Mouse (Mus musculus): ENCODE results near the gene Zfp746. TPM values are rescaled to one million over a fixed set of nuclear protein-coding genes. Genes with fewer than 3 reads are reported as not detected.
"Not testable (repeated sequence)": the region's sequence is repeated elsewhere in the genome, so short reads cannot be mapped to it uniquely, and the experiment has no call there.

Zfp746 gene
- 23.4 and 24.9 TPM in 2 replicates for polyA plus RNA-seq (2014; fragmentation: Nextera tagmentation; extraction: Ambion mirVana)

GRCm38 (mm10) chr6:48086471-48086878 is at the start of gene Zfp746:
Gene Zfp746, minus strand, starts transcription at chr6:48086593.
- WGBS, result under 1% methylated on average over 43 of the region's 53 CpGs
- Histone ChIP-seq H3K9ac (ENCODE audit: low read length) (peak within 1 kb of the TSS; percentile 94), H3K4me3 (ENCODE audit: low read depth, low read length) (peak within 1 kb of the TSS; percentile 82), H3K9me3 (ENCODE audit: control insufficient read depth, low read length) (no peaks in the 10 kb centered on the region), H3K36me3 (ENCODE audit: control insufficient read depth, insufficient read depth, low read length) (peaks cover 6% of the 10 kb centered on the region), H3K27me3 (ENCODE audit: control insufficient read depth, insufficient read depth, low read length) (no peaks in the 10 kb centered on the region), H3K4me1 (replicated peaks; ENCODE audit: control insufficient read depth, insufficient read depth, low read length) (peaks cover 3% of the 10 kb centered on the region; the same call in 1 of the 2 replicates), H3K4me2 (ENCODE audit: low read depth, low read length, severe bottlenecking) (peak within 1 kb of the TSS; percentile 74), H3K27ac (ENCODE audit: low read depth, low read length) (peak within 1 kb of the TSS; percentile 76)
- DNase-seq (ENCODE audit: low spot score), result peak; percentile 97
- peak; percentile 95 for ATAC-seq (replicated peaks; ENCODE audit: low FRiP score)

- DNase-seq (ENCODE audit: low spot score), result peak; percentile 68
- not testable (repeated sequence) for H3K4me2 ChIP-seq (ENCODE audit: low read depth, low read length, severe bottlenecking); H3K4me3 ChIP-seq (ENCODE audit: low read depth, low read length); H3K36me3 ChIP-seq (ENCODE audit: control insufficient read depth, insufficient read depth, low read length); H3K9ac ChIP-seq (ENCODE audit: low read length); H3K4me1 ChIP-seq (replicated peaks; ENCODE audit: control insufficient read depth, insufficient read depth, low read length); H3K9me3 ChIP-seq (ENCODE audit: control insufficient read depth, low read length); H3K27ac ChIP-seq (ENCODE audit: low read depth, low read length); H3K27me3 ChIP-seq (ENCODE audit: control insufficient read depth, insufficient read depth, low read length)
- 71% methylated on average over 4 of the region's 4 CpGs for WGBS
- ATAC-seq (replicated peaks; ENCODE audit: low FRiP score), result 0 out of 2 replicates have a peak, but pooled peaks have one; percentile 74
Measured at GRCm38 (mm10) chr6:48121092-48121491, 34.7 kb upstream of the Zfp746 start.

GRCm38 (mm10) chr6:48116036-48116435 is 29.6 kb upstream of the Zfp746 start:
- Histone ChIP-seq H3K27me3 (ENCODE audit: control insufficient read depth, insufficient read depth, low read length) (no peaks in the 10 kb centered on the region), H3K9ac (ENCODE audit: low read length) (no peak overlapping the region), H3K27ac (ENCODE audit: low read depth, low read length) (no peak overlapping the region), H3K4me3 (ENCODE audit: low read depth, low read length) (no peak overlapping the region), H3K4me1 (replicated peaks; ENCODE audit: control insufficient read depth, insufficient read depth, low read length) (no peaks in the 10 kb centered on the region), H3K36me3 (ENCODE audit: control insufficient read depth, insufficient read depth, low read length) (no peaks in the 10 kb centered on the region), H3K9me3 (ENCODE audit: control insufficient read depth, low read length) (no peaks in the 10 kb centered on the region), H3K4me2 (ENCODE audit: low read depth, low read length, severe bottlenecking) (no peak overlapping the region)
- whole genome bisulfite sequencing, result 79% methylated on average over 3 of the region's 3 CpGs
- no peak for ATAC-seq (replicated peaks; ENCODE audit: low FRiP score)
- DNase-seq (ENCODE audit: low spot score), result no peak

- Histone ChIP-seq H3K4me3 (ENCODE audit: low read depth, low read length) (peak overlapping the region; percentile 82), H3K9me3 (ENCODE audit: control insufficient read depth, low read length) (no peaks in the 10 kb centered on the region), H3K4me1 (replicated peaks; ENCODE audit: control insufficient read depth, insufficient read depth, low read length) (peaks cover 3% of the 10 kb centered on the region; the same call in 1 of the 2 replicates), H3K36me3 (ENCODE audit: control insufficient read depth, insufficient read depth, low read length) (peaks cover under 1% of the 10 kb centered on the region; the same call in 1 of the 2 replicates), H3K4me2 (ENCODE audit: low read depth, low read length, severe bottlenecking) (peak overlapping the region; percentile 56; the same call in 1 of the 2 replicates), H3K27ac (ENCODE audit: low read depth, low read length) (no peak overlapping the region), H3K9ac (ENCODE audit: low read length) (no peak overlapping the region), H3K27me3 (ENCODE audit: control insufficient read depth, insufficient read depth, low read length) (no peaks in the 10 kb centered on the region)
- DNase-seq (ENCODE audit: low spot score) (no peak), ATAC-seq (replicated peaks; ENCODE audit: low FRiP score) (no peak)
- 41% methylated on average over 14 of the region's 14 CpGs for WGBS
Measured at GRCm38 (mm10) chr6:48086957-48087715, 743 bp upstream of the Zfp746 start.

- 4% methylated on average over 53 of the region's 72 CpGs for WGBS
- peak overlapping the region; percentile 74 for H3K4me2 ChIP-seq (ENCODE audit: low read depth, low read length, severe bottlenecking)
Measured at GRCm38 (mm10) chr6:48085521-48086404, 630 bp downstream of the Zfp746 start.

GRCm38 (mm10) chr6:48083733-48084191 is 2.6 kb downstream of the Zfp746 start:
- no peaks in the 10 kb centered on the region for H3K9me3 ChIP-seq (ENCODE audit: control insufficient read depth, low read length)
- 94% methylated on average over 6 of the region's 6 CpGs for WGBS

More at GRCm38 (mm10) chr6:48085521-48086404, 630 bp downstream of the Zfp746 start:
- peak overlapping the region; percentile 94 for H3K9ac ChIP-seq (ENCODE audit: low read length)
- DNase-seq (ENCODE audit: low spot score) (peak; percentile 83), ATAC-seq (replicated peaks; ENCODE audit: low FRiP score) (peak; percentile 88)
- peaks cover 8% of the 10 kb centered on the region for H3K36me3 ChIP-seq (ENCODE audit: control insufficient read depth, insufficient read depth, low read length)
- H3K4me3 ChIP-seq (ENCODE audit: low read depth, low read length), result peak overlapping the region; percentile 82
- no peaks in the 10 kb centered on the region for H3K27me3 ChIP-seq (ENCODE audit: control insufficient read depth, insufficient read depth, low read length)
- peak overlapping the region; percentile 76 for H3K27ac ChIP-seq (ENCODE audit: low read depth, low read length)
- peaks cover 3% of the 10 kb centered on the region; the same call in 1 of the 2 replicates for H3K4me1 ChIP-seq (replicated peaks; ENCODE audit: control insufficient read depth, insufficient read depth, low read length)
- H3K9me3 ChIP-seq (ENCODE audit: control insufficient read depth, low read length), result no peaks in the 10 kb centered on the region

GRCm38 (mm10) chr6:48081952-48082351 is 4.4 kb downstream of the Zfp746 start:
- peaks cover 10% of the 10 kb centered on the region for H3K36me3 ChIP-seq (ENCODE audit: control insufficient read depth, insufficient read depth, low read length)
- WGBS, result 94% methylated on average over 3 of the region's 3 CpGs

More at GRCm38 (mm10) chr6:48083733-48084191, 2.6 kb downstream of the Zfp746 start:
- DNase-seq (ENCODE audit: low spot score) (no peak), ATAC-seq (replicated peaks; ENCODE audit: low FRiP score) (no peak)
- H3K27me3 ChIP-seq (ENCODE audit: control insufficient read depth, insufficient read depth, low read length), result no peaks in the 10 kb centered on the region
- H3K4me3 ChIP-seq (ENCODE audit: low read depth, low read length), result no peak overlapping the region
- peaks cover 10% of the 10 kb centered on the region for H3K36me3 ChIP-seq (ENCODE audit: control insufficient read depth, insufficient read depth, low read length)
- H3K27ac ChIP-seq (ENCODE audit: low read depth, low read length), result no peak overlapping the region
- peaks cover 4% of the 10 kb centered on the region; the same call in 1 of the 2 replicates for H3K4me1 ChIP-seq (replicated peaks; ENCODE audit: control insufficient read depth, insufficient read depth, low read length)
- H3K9ac ChIP-seq (ENCODE audit: low read length), result no peak overlapping the region
- no peak overlapping the region for H3K4me2 ChIP-seq (ENCODE audit: low read depth, low read length, severe bottlenecking)

GRCm38 (mm10) chr6:48081021-48081420 is 5.4 kb downstream of the Zfp746 start:
- Histone ChIP-seq H3K27ac (ENCODE audit: low read depth, low read length) (no peak overlapping the region), H3K36me3 (ENCODE audit: control insufficient read depth, insufficient read depth, low read length) (peaks cover 10% of the 10 kb centered on the region), H3K4me3 (ENCODE audit: low read depth, low read length) (no peak overlapping the region), H3K4me1 (replicated peaks; ENCODE audit: control insufficient read depth, insufficient read depth, low read length) (peaks cover 4% of the 10 kb centered on the region; the same call in 1 of the 2 replicates), H3K27me3 (ENCODE audit: control insufficient read depth, insufficient read depth, low read length) (no peaks in the 10 kb centered on the region), H3K9ac (ENCODE audit: low read length) (no peak overlapping the region), H3K9me3 (ENCODE audit: control insufficient read depth, low read length) (no peaks in the 10 kb centered on the region), H3K4me2 (ENCODE audit: low read depth, low read length, severe bottlenecking) (no peak overlapping the region)
- no peak for ATAC-seq (replicated peaks; ENCODE audit: low FRiP score)
- 97% methylated on average over 5 of the region's 5 CpGs for WGBS
- no peak for DNase-seq (ENCODE audit: low spot score)

More at GRCm38 (mm10) chr6:48081952-48082351, 4.4 kb downstream of the Zfp746 start:
- no peaks in the 10 kb centered on the region for H3K27me3 ChIP-seq (ENCODE audit: control insufficient read depth, insufficient read depth, low read length)
- ATAC-seq (replicated peaks; ENCODE audit: low FRiP score) (no peak), DNase-seq (ENCODE audit: low spot score) (no peak)
- no peak overlapping the region for H3K9ac ChIP-seq (ENCODE audit: low read length)
- peaks cover 4% of the 10 kb centered on the region; the same call in 1 of the 2 replicates for H3K4me1 ChIP-seq (replicated peaks; ENCODE audit: control insufficient read depth, insufficient read depth, low read length)
- H3K4me2 ChIP-seq (ENCODE audit: low read depth, low read length, severe bottlenecking), result no peak overlapping the region
- H3K9me3 ChIP-seq (ENCODE audit: control insufficient read depth, low read length), result no peaks in the 10 kb centered on the region
- H3K4me3 ChIP-seq (ENCODE audit: low read depth, low read length), result no peak overlapping the region
- H3K27ac ChIP-seq (ENCODE audit: low read depth, low read length), result no peak overlapping the region

Data from forebrain, embryonic 11.5 days (tissue).